Comparison of ENCODE assay signal across 23 mouse cellular contexts in genomic region chr17:14750519-14751145, GRCm38 (mm10). TPM values are rescaled to one million over a fixed set of nuclear protein-coding genes. Genes with fewer than 3 reads are reported as not detected.
DNase-seq lines count a peak whose midpoint lies in the region; ATAC-seq and TF ChIP-seq lines count a peak whose summit lies in the region.
"Had no signal": no experiment of that assay in that cellular context is flagged by ENCODE, and none has a peak within 500 bp of the region (broad histone marks: within the 10 kb centered on the region; RNA-seq: fewer than 3 reads in every experiment).

No protein-coding gene starts in this region.

- peaks cover 6% of the 10 kb centered on the region; the same call in 1 of the 2 replicates for H3K4me1 ChIP-seq in intestine, embryonic 16.5 days (ENCODE audit: control insufficient read depth, insufficient read depth, low read length)
- no peaks in the 10 kb centered on the region for H3K4me1 ChIP-seq in stomach, postnatal 0 days (replicated peaks; ENCODE audit: control insufficient read depth, insufficient read depth)
- H3K4me1 ChIP-seq: forebrain, embryonic 15.5 days; heart, embryonic 10.5 days; hindbrain, embryonic 10.5 days; limb, embryonic 12.5 days; midbrain, embryonic 15.5 days had no signal

- ATAC-seq in intestine, embryonic 16.5 days: peak; percentile 79
- ATAC-seq in stomach, postnatal 0 days (ENCODE audit: low FRiP score, low TSS enrichment): no peak; the same call in 1 of the 2 replicates
- ATAC-seq in megakaryocyte-erythroid progenitor cell, adult 5-6 weeks (replicated peaks; ENCODE audit: low FRiP score, low TSS enrichment, poor library complexity, severe bottlenecking): no peak
- ATAC-seq: forebrain, embryonic 15.5 days; hindbrain, postnatal 0 days; midbrain, embryonic 15.5 days had no signal

- peak overlapping the region; percentile 85 for H3K27ac ChIP-seq in intestine, embryonic 16.5 days (ENCODE audit: low read length)
- peak overlapping the region; percentile 41; the same call in 1 of the 2 replicates for H3K27ac ChIP-seq in stomach, postnatal 0 days (replicated peaks)
- H3K27ac ChIP-seq: forebrain, embryonic 15.5 days; heart, embryonic 10.5 days; hindbrain, embryonic 10.5 days; hindbrain, postnatal 0 days; limb, embryonic 12.5 days; liver, embryonic 14.5 days; midbrain, embryonic 15.5 days had no signal

- no peak for TF ChIP-seq CTCF in stomach, postnatal 0 days (IDR thresholded peaks at IDR 0.05; ENCODE audit: low read depth)

- TF ChIP-seq EP300 in stomach, postnatal 0 days (optimal IDR thresholded peaks at IDR 0.05): no peak

- 54% methylated on average over 3 of the region's 3 CpGs for whole genome bisulfite sequencing in intestine, embryonic 16.5 days
- 59% methylated on average over 3 of the region's 3 CpGs for WGBS in stomach, postnatal 0 days

- no peak overlapping the region for H3K9ac ChIP-seq in intestine, embryonic 16.5 days (ENCODE audit: low read depth, low read length)
- H3K9ac ChIP-seq in stomach, postnatal 0 days (ENCODE audit: low read length): no peak overlapping the region
- H3K9ac ChIP-seq: forebrain, embryonic 15.5 days; limb, embryonic 12.5 days; liver, embryonic 14.5 days; midbrain, embryonic 15.5 days had no signal

- DNase-seq in heart, adult 11 months: peak; percentile 92
- DNase-seq in heart, adult 8-10 months (ENCODE audit: low spot score): no peak
- DNase-seq in lung, postnatal 14 days: peak; percentile 29
- DNase-seq in stomach, postnatal 0 days (ENCODE audit: low spot score): no peak
- no peak for DNase-seq in embryo, embryonic 10.5 days (ENCODE audit: low spot score)
- DNase-seq in kidney, postnatal 14 days: no peak
- DNase-seq: adrenal gland, postnatal 14 days; cerebellum, adult 18-20 months; gastrocnemius, postnatal 36 days; kidney, adult 8-10 months; retina, postnatal 1 day; right cerebral cortex, postnatal 4 days; thymus, postnatal 25 days had no signal

- no peak overlapping the region for H3K4me3 ChIP-seq in intestine, embryonic 16.5 days (ENCODE audit: low read length)
- no peak overlapping the region for H3K4me3 ChIP-seq in stomach, postnatal 0 days (ENCODE audit: low read depth, low read length)
- H3K4me3 ChIP-seq: forebrain, embryonic 15.5 days; heart, embryonic 10.5 days; hindbrain, embryonic 10.5 days; limb, embryonic 12.5 days; midbrain, embryonic 15.5 days had no signal

- no peak overlapping the region for H3K4me2 ChIP-seq in intestine, embryonic 16.5 days (ENCODE audit: low read depth, low read length)
- no peak overlapping the region for H3K4me2 ChIP-seq in stomach, postnatal 0 days (replicated peaks; ENCODE audit: low read depth)
- H3K4me2 ChIP-seq: forebrain, embryonic 15.5 days; limb, embryonic 12.5 days; midbrain, embryonic 15.5 days had no signal

- no peaks in the 10 kb centered on the region for H3K36me3 ChIP-seq in intestine, embryonic 16.5 days (ENCODE audit: control insufficient read depth, insufficient read depth, low read length)
- no peaks in the 10 kb centered on the region for H3K36me3 ChIP-seq in stomach, postnatal 0 days (ENCODE audit: control insufficient read depth, insufficient read depth, low read length)
- H3K36me3 ChIP-seq: forebrain, embryonic 15.5 days; G1E; heart, embryonic 10.5 days; hindbrain, embryonic 10.5 days; limb, embryonic 12.5 days; midbrain, embryonic 15.5 days had no signal

- H3K9me3 ChIP-seq in intestine, embryonic 16.5 days (ENCODE audit: control insufficient read depth, low read length): no peaks in the 10 kb centered on the region
- H3K9me3 ChIP-seq in stomach, postnatal 0 days (ENCODE audit: control insufficient read depth, low read length): no peaks in the 10 kb centered on the region
- H3K9me3 ChIP-seq: forebrain, embryonic 15.5 days; G1E; heart, embryonic 10.5 days; hindbrain, embryonic 10.5 days; limb, embryonic 12.5 days; midbrain, embryonic 15.5 days had no signal

- H3K27me3 ChIP-seq in intestine, embryonic 16.5 days (replicated peaks; ENCODE audit: control insufficient read depth, insufficient read depth, low read length): no peaks in the 10 kb centered on the region
- no peaks in the 10 kb centered on the region for H3K27me3 ChIP-seq in stomach, postnatal 0 days (ENCODE audit: control insufficient read depth, insufficient read depth, low read length)
- H3K27me3 ChIP-seq: forebrain, embryonic 15.5 days; limb, embryonic 12.5 days; midbrain, embryonic 15.5 days had no signal

RNA-seq across cellular contexts. Expression of gene Thbs2, which starts 56.6 kb away (rescaled TPM):
- 10 to 100 TPM; 11.8 to 17.1 (median 14.4) TPM for total RNA-seq in heart, adult 8-10 months (2022)
- 49.6 and 55.1 TPM in 2 replicates for polyA plus RNA-seq in intestine, embryonic 16.5 days (2015; fragmentation: Nextera tagmentation; extraction: Ambion mirVana)
- 18.6 and 21.4 TPM in 2 replicates for polyA plus RNA-seq in stomach, postnatal 0 days (2015; fragmentation: Nextera tagmentation; extraction: Ambion mirVana)
- 0.22 TPM in 1 of 2 replicates, not detected in the other for total RNA-seq in megakaryocyte-erythroid progenitor cell, adult 5-6 weeks (2014; fragmentation: Nextera tagmentation)
- total RNA-seq in megakaryocyte-erythroid progenitor cell, adult 5-6 weeks (2017): 0.09 TPM in 1 of 2 replicates, not detected in the other
- polyA plus RNA-seq: G1E had no signal

Comparison
In these comparisons a context has a peak if more than half of its experiments do, and no peak if none do; other contexts are left out.
1. DNase-seq: peak in heart, adult 11 months (single experiment) and lung, postnatal 14 days (single experiment); none in heart, adult 8-10 months (single experiment), stomach, postnatal 0 days (single experiment), embryo, embryonic 10.5 days (single experiment) and kidney, postnatal 14 days (single experiment).
2. RNA of gene Thbs2, which starts 56.6 kb away (total RNA-seq): 11.8 to 17.1 TPM in heart, adult 8-10 months; 0.09 to 0.22 TPM in megakaryocyte-erythroid progenitor cell, adult 5-6 weeks; every median in the first group is over 10 times any median in the second.